Mouse (Mus musculus) limb, embryonic 15.5 days (tissue): ENCODE data around the gene Prkg1. TPM values are rescaled to one million over a fixed set of nuclear protein-coding genes. Genes with fewer than 3 reads are reported as not detected.

Experiments used
- ATAC-seq: fragments of 200-750 bp; cut with Nextera tagmentation; 2 replicates; pipeline ENCODE4 v1.8.0; 2017; ENCODE audit warnings: low read depth, moderate TSS enrichment; ENCODE audit not compliant: insufficient number of reproducible peaks, low FRiP score, low TSS enrichment
- H3K27ac ChIP-seq: fragments of 300-500 bp; sonication (generic); 2 replicates; pipeline ENCODE4 v1.5.1; 2015; ENCODE audit warnings: moderate library complexity, mild to moderate bottlenecking, inconsistent platforms
- H3K27me3 ChIP-seq: fragments of 300-500 bp; sonication (generic); 2 replicates; pipeline ENCODE4 v1.6.1; 2015; ENCODE audit warnings: inconsistent platforms
- H3K36me3 ChIP-seq: fragments of 300-500 bp; sonication (generic); 2 replicates; pipeline ENCODE4 v1.6.1; 2015; ENCODE audit warnings: inconsistent platforms
- H3K4me1 ChIP-seq: fragments of 300-500 bp; sonication (generic); 2 replicates; pipeline ENCODE4 v1.6.1; 2015; ENCODE audit warnings: inconsistent platforms
- H3K4me2 ChIP-seq: fragments of 300-500 bp; sonication (generic); 2 replicates; pipeline ENCODE4 v1.6.1; 2015; ENCODE audit warnings: mild to moderate bottlenecking, inconsistent platforms
- H3K4me3 ChIP-seq: fragments of 300-500 bp; sonication (generic); 2 replicates; pipeline ENCODE4 v1.5.1; 2015; ENCODE audit warnings: mild to moderate bottlenecking, inconsistent platforms
- H3K9ac ChIP-seq: fragments of 300-500 bp; sonication (generic); 2 replicates; pipeline ENCODE4 v1.6.1; 2015; ENCODE audit warnings: inconsistent platforms
- H3K9me3 ChIP-seq: fragments of 300-500 bp; sonication (generic); 2 replicates; pipeline ENCODE4 v1.6.1; 2016; ENCODE audit warnings: inconsistent platforms
- WGBS: fragments of 180-500 bp; shearing (Covaris S2); methylation state at CpG from one replicate; pipeline ENCODE4 v1.1.7; 2015; 5-methylcytosine and 5-hydroxymethylcytosine counted together
- polyA plus RNA-seq: library from polyadenylated mRNA; unstranded; fragments of >200 nt; fragmentation: Nextera tagmentation; extraction: Ambion mirVana; gene quantifications from 2 replicates; pipeline ENCODE4 v1.2.1, GENCODE M21; 2015

Prkg1 gene
- polyA plus RNA-seq, 1 experiment from 2014 or later = 6.6 TPM

GRCm38 (mm10) chr19:31714900-31715299 is 49.9 kb downstream of the Prkg1 start:
- Histone ChIP-seq H3K9ac (no peak overlapping the region), H3K27ac (no peak overlapping the region), H3K9me3 (no peaks in the 10 kb centered on the region), H3K27me3 (no peaks in the 10 kb centered on the region), H3K4me1 (no peaks in the 10 kb centered on the region), H3K4me2 (no peak overlapping the region), H3K4me3 (no peak overlapping the region), H3K36me3 (no peaks in the 10 kb centered on the region)
- no peak for ATAC-seq
- WGBS = 88% methylated on average over 6 of the region's 6 CpGs

GRCm38 (mm10) chr19:31714418-31714817 is 50.4 kb downstream of the Prkg1 start:
- H3K9me3 ChIP-seq = no peaks in the 10 kb centered on the region
- no peak for ATAC-seq
- WGBS = 77% methylated on average over 4 of the region's 4 CpGs
- no peaks in the 10 kb centered on the region for H3K36me3 ChIP-seq
- no peaks in the 10 kb centered on the region for H3K4me1 ChIP-seq
- no peak overlapping the region for H3K27ac ChIP-seq
- H3K9ac ChIP-seq = no peak overlapping the region
- no peaks in the 10 kb centered on the region for H3K27me3 ChIP-seq
- no peak overlapping the region for H3K4me2 ChIP-seq
- H3K4me3 ChIP-seq = no peak overlapping the region

- Histone ChIP-seq H3K4me2 (no peak overlapping the region), H3K4me3 (no peak overlapping the region), H3K27ac (no peak overlapping the region), H3K4me1 (no peaks in the 10 kb centered on the region), H3K9ac (no peak overlapping the region), H3K9me3 (no peaks in the 10 kb centered on the region), H3K36me3 (no peaks in the 10 kb centered on the region), H3K27me3 (no peaks in the 10 kb centered on the region)
- ATAC-seq = no peak
- WGBS = 64% methylated on average over 4 of the region's 4 CpGs
Observed at GRCm38 (mm10) chr19:31713321-31713720, 51.5 kb downstream of the Prkg1 start.

- ATAC-seq = no peak
- Histone ChIP-seq H3K4me1 (no peaks in the 10 kb centered on the region), H3K9ac (no peak overlapping the region), H3K4me2 (no peak overlapping the region), H3K27ac (no peak overlapping the region), H3K27me3 (no peaks in the 10 kb centered on the region), H3K36me3 (no peaks in the 10 kb centered on the region), H3K4me3 (no peak overlapping the region), H3K9me3 (no peaks in the 10 kb centered on the region)
- 72% methylated on average over 4 of the region's 4 CpGs for WGBS
Observed at GRCm38 (mm10) chr19:31710336-31710735, 54.5 kb downstream of the Prkg1 start.

- H3K4me1 ChIP-seq = no peaks in the 10 kb centered on the region
- no peaks in the 10 kb centered on the region for H3K27me3 ChIP-seq
- H3K27ac ChIP-seq = no peak overlapping the region
- H3K4me3 ChIP-seq = no peak overlapping the region
- no peak for ATAC-seq
- H3K9me3 ChIP-seq = no peaks in the 10 kb centered on the region
- no peaks in the 10 kb centered on the region for H3K36me3 ChIP-seq
- no peak overlapping the region for H3K4me2 ChIP-seq
- no peak overlapping the region for H3K9ac ChIP-seq
Observed at GRCm38 (mm10) chr19:31703991-31704390, 60.8 kb downstream of the Prkg1 start.

- Histone ChIP-seq H3K27me3 (no peaks in the 10 kb centered on the region), H3K27ac (no peak overlapping the region), H3K9me3 (no peaks in the 10 kb centered on the region), H3K9ac (no peak overlapping the region), H3K4me1 (no peaks in the 10 kb centered on the region), H3K4me2 (no peak overlapping the region), H3K36me3 (no peaks in the 10 kb centered on the region), H3K4me3 (no peak overlapping the region)
- WGBS = 62% methylated on average over 6 of the region's 6 CpGs
- no peak for ATAC-seq
Observed at GRCm38 (mm10) chr19:31698916-31699315, 65.9 kb downstream of the Prkg1 start.

- no peak overlapping the region for H3K27ac ChIP-seq
- 36% methylated on average over 1 of the region's 1 CpGs for WGBS
- no peaks in the 10 kb centered on the region for H3K27me3 ChIP-seq
- ATAC-seq = no peak
- no peak overlapping the region for H3K4me2 ChIP-seq
- no peak overlapping the region for H3K4me3 ChIP-seq
- H3K9me3 ChIP-seq = no peaks in the 10 kb centered on the region
- H3K9ac ChIP-seq = no peak overlapping the region
- H3K36me3 ChIP-seq = no peaks in the 10 kb centered on the region
- no peaks in the 10 kb centered on the region for H3K4me1 ChIP-seq
Observed at GRCm38 (mm10) chr19:31680821-31681220, 84.0 kb downstream of the Prkg1 start.

- Histone ChIP-seq H3K4me1 (no peaks in the 10 kb centered on the region), H3K9ac (no peak overlapping the region), H3K27ac (no peak overlapping the region), H3K4me2 (no peak overlapping the region), H3K9me3 (no peaks in the 10 kb centered on the region), H3K36me3 (no peaks in the 10 kb centered on the region), H3K4me3 (no peak overlapping the region), H3K27me3 (no peaks in the 10 kb centered on the region)
- ATAC-seq = no peak
- WGBS = 38% methylated on average over 5 of the region's 5 CpGs
Observed at GRCm38 (mm10) chr19:31678324-31678723, 86.5 kb downstream of the Prkg1 start.

- H3K4me3 ChIP-seq = no peak overlapping the region
- no peak overlapping the region for H3K27ac ChIP-seq
- no peaks in the 10 kb centered on the region for H3K4me1 ChIP-seq
- H3K9ac ChIP-seq = no peak overlapping the region
- H3K27me3 ChIP-seq = no peaks in the 10 kb centered on the region
- no peak for ATAC-seq
- H3K4me2 ChIP-seq = no peak overlapping the region
- WGBS = 66% methylated on average over 5 of the region's 5 CpGs
- no peaks in the 10 kb centered on the region for H3K9me3 ChIP-seq
- no peaks in the 10 kb centered on the region for H3K36me3 ChIP-seq
Observed at GRCm38 (mm10) chr19:31671726-31672125, 93.1 kb downstream of the Prkg1 start.

GRCm38 (mm10) chr19:31665007-31665406 is 99.8 kb downstream of the Prkg1 start:
- Histone ChIP-seq H3K27me3 (peaks cover 10% of the 10 kb centered on the region; the same call in 1 of the 2 replicates), H3K27ac (no peak overlapping the region), H3K4me1 (peaks cover 16% of the 10 kb centered on the region), H3K9ac (no peak overlapping the region), H3K36me3 (no peaks in the 10 kb centered on the region), H3K9me3 (no peaks in the 10 kb centered on the region), H3K4me3 (peak overlapping the region; percentile 54), H3K4me2 (peak overlapping the region; percentile 90)
- 9% methylated on average over 8 of the region's 8 CpGs for WGBS
- no peak for ATAC-seq

GRCm38 (mm10) chr19:31664159-31664991 is 100.5 kb downstream of the Prkg1 start:
- peak overlapping the region; percentile 50 for H3K9ac ChIP-seq
- peak overlapping the region; percentile 90 for H3K4me2 ChIP-seq
- H3K4me3 ChIP-seq = peak overlapping the region; percentile 54
- H3K36me3 ChIP-seq = no peaks in the 10 kb centered on the region
- no peaks in the 10 kb centered on the region for H3K9me3 ChIP-seq
- no peak for ATAC-seq
- under 1% methylated on average over 52 of the region's 52 CpGs for WGBS
- H3K27me3 ChIP-seq = peaks cover 10% of the 10 kb centered on the region; the same call in 1 of the 2 replicates
- peaks cover 16% of the 10 kb centered on the region for H3K4me1 ChIP-seq
- peak overlapping the region; percentile 55 for H3K27ac ChIP-seq

- ATAC-seq = no peak
- peak overlapping the region; percentile 90 for H3K4me2 ChIP-seq
- no peaks in the 10 kb centered on the region for H3K9me3 ChIP-seq
- peaks cover 16% of the 10 kb centered on the region for H3K4me1 ChIP-seq
- 5% methylated on average over 39 of the region's 39 CpGs for whole genome bisulfite sequencing
- peaks cover 10% of the 10 kb centered on the region; the same call in 1 of the 2 replicates for H3K27me3 ChIP-seq
- peak overlapping the region; percentile 54 for H3K4me3 ChIP-seq
- peak overlapping the region; percentile 50 for H3K9ac ChIP-seq
- no peaks in the 10 kb centered on the region for H3K36me3 ChIP-seq
- H3K27ac ChIP-seq = peak overlapping the region; percentile 55
Observed at GRCm38 (mm10) chr19:31663437-31664158, 101.2 kb downstream of the Prkg1 start.
